ENCODE assay signal across 9 mouse cellular contexts in the genomic region with DNA sequence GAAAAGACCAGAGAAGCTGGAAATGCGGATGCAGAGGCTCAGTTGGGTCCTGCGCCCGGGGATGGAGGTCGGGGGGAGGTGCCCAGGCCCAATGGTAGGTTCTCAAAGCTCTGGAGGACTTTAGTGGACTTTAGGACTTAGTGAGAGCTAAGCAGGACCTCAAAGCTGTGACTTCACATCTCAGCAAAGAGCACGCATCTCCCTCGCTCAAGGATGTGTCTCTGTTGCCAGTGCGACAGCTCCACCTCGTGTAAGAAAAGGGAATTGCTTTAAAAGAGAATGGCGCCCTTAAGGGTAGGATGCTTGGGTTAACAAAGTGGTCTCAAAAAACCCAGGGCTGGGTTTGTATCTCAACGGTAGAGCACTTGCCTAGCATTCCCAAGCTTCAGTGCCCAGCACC. TPM values are rescaled to one million over a fixed set of nuclear protein-coding genes. Genes with fewer than 3 reads are reported as not detected.
DNase-seq lines count a peak whose midpoint lies in the region; ATAC-seq lines count a peak whose summit lies in the region.
"Had no signal": no experiment of that assay in that cellular context is flagged by ENCODE, and none has a peak within 500 bp of the region (broad histone marks: within the 10 kb centered on the region; RNA-seq: fewer than 3 reads in every experiment).

No protein-coding gene starts in this region.

- no peak overlapping the region for H3K4me3 ChIP-seq in midbrain, embryonic 12.5 days
- H3K4me3 ChIP-seq: myocyte had no signal

- no peaks in the 10 kb centered on the region for H3K9me3 ChIP-seq in midbrain, embryonic 12.5 days

- H3K27ac ChIP-seq in midbrain, embryonic 12.5 days (replicated peaks) = no peak overlapping the region

- DNase-seq in ovary, postnatal 14 days (ENCODE audit: low spot score) = peak; percentile 56
- DNase-seq in ovary, postnatal 10 days (ENCODE audit: low spot score) = no peak
- peak; percentile 69 for DNase-seq in adipocyte (ENCODE audit: low spot score)
- peak; percentile 84 for DNase-seq in embryo, embryonic 11 days
- DNase-seq in layer of hippocampus, adult 9-11 months = peak; percentile 22
- DNase-seq in thymus, postnatal 25 days = peak; percentile 61

- no peak overlapping the region for H3K9ac ChIP-seq in midbrain, embryonic 12.5 days (replicated peaks)

- peaks cover 12% of the 10 kb centered on the region for H3K27me3 ChIP-seq in midbrain, embryonic 12.5 days

- no peak overlapping the region for H3K4me2 ChIP-seq in midbrain, embryonic 12.5 days (replicated peaks)

- 21% methylated on average over 10 of the region's 10 CpGs for WGBS in midbrain, embryonic 12.5 days

- H3K36me3 ChIP-seq in midbrain, embryonic 12.5 days = no peaks in the 10 kb centered on the region

- ATAC-seq in hematopoietic stem cell, adult 5-6 weeks (replicated peaks in 1 of 2; ENCODE audit: insufficient read depth in 1 of 2, low FRiP score in 2 of 2, low TSS enrichment in 1 of 2, low read depth in 1 of 2, poor library complexity in 2 of 2, severe bottlenecking in 2 of 2) = peak; percentile 79 to 81
- peak; percentile 61; the same call in 1 of the 2 replicates for ATAC-seq in midbrain, embryonic 12.5 days (ENCODE audit: low FRiP score, low read depth)

- no peaks in the 10 kb centered on the region for H3K4me1 ChIP-seq in midbrain, embryonic 12.5 days

RNA-seq across cellular contexts. Expression of gene Grid1, which starts 42.1 kb away (rescaled TPM):
- not detected in 2 replicates for total RNA-seq in hematopoietic stem cell, adult 5-6 weeks (2017)
- polyA plus RNA-seq in midbrain, embryonic 12.5 days (2016; fragmentation: Nextera tagmentation; extraction: Ambion mirVana) = 1.3 TPM in 2 replicates
- polyA plus RNA-seq: myocyte had no signal
